Mouse (Mus musculus): ENCODE measurements around the gene Cldn13. TPM values are rescaled to one million over a fixed set of nuclear protein-coding genes. Genes with fewer than 3 reads are reported as not detected.

Gene Cldn13
- polyA plus RNA-seq, 1 experiment from 2014 or later, result not detected

DNA sequence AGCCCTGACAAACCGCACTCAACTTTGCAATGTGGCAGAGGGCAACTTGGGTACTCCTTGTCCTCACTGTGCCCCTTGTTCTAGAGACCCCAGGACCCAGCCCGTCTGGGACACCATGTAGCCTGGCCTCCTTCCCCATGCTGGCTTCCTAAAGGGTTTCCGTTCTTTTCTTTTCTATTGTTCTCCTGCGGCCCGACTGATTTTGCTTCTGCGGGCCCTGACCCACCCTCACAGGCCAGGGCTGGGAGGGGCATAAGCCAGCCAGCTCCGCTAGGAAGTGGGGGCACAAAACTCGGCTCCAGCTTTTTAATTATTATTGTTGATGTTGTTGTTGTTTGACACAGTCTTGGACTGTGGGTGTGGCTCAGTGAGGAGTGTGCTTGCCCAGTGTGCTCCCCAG, 23.8 kb downstream of the Cldn13 start:
- 67% methylated on average over 8 of the region's 8 CpGs for WGBS

DNA sequence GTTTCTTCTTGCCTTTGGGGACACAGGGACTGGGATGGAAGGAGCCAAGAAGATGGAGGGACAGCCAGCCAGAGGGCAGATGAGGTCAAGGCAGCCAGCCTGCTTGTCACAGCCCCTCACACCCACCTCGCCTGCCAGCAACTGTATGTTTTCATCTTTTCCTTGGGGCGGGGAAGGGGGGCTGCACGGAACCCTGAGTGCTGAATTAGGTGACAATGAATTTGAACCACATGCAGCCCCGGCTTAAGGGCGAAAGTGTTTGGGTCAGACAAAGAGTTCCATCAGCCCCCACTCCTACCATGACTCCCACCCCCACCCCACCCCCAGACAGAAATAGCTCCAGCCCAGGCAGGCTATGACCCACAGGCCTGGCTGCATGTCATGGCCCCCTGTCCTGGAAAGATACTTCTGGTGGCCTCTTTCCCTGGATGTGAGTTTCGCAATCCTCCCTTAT, 24.7 kb downstream of the Cldn13 start:
- Histone ChIP-seq H3K4me2 (ENCODE audit: low read length) (no peak overlapping the region), H3K4me1 (ENCODE audit: control insufficient read depth, insufficient read depth, low read length) (no peaks in the 10 kb centered on the region), H3K9me3 (ENCODE audit: control insufficient read depth, low read length) (no peaks in the 10 kb centered on the region), H3K36me3 (ENCODE audit: control insufficient read depth, insufficient read depth, low read length) (no peaks in the 10 kb centered on the region), H3K27ac (replicated peaks; ENCODE audit: low read depth, low read length) (no peak overlapping the region), H3K4me3 (replicated peaks; ENCODE audit: low read depth, low read length) (no peak overlapping the region), H3K9ac (replicated peaks; ENCODE audit: low read length) (no peak overlapping the region), H3K27me3 (ENCODE audit: control insufficient read depth, insufficient read depth, low read length) (no peaks in the 10 kb centered on the region)
- no peak for DNase-seq
- no peak for ATAC-seq (ENCODE audit: low FRiP score, low TSS enrichment)
- 84% methylated on average over 6 of the region's 6 CpGs for WGBS

More for the DNA sequence above, 23.8 kb downstream of the Cldn13 start:
- H3K9me3 ChIP-seq (ENCODE audit: control insufficient read depth, low read length), result no peaks in the 10 kb centered on the region
- H3K36me3 ChIP-seq (ENCODE audit: control insufficient read depth, insufficient read depth, low read length), result no peaks in the 10 kb centered on the region
- ATAC-seq (ENCODE audit: low FRiP score, low TSS enrichment) (no peak), DNase-seq (no peak)
- no peak overlapping the region for H3K4me3 ChIP-seq (replicated peaks; ENCODE audit: low read depth, low read length)
- H3K4me2 ChIP-seq (ENCODE audit: low read length), result no peak overlapping the region
- H3K9ac ChIP-seq (replicated peaks; ENCODE audit: low read length), result no peak overlapping the region
- no peak overlapping the region for H3K27ac ChIP-seq (replicated peaks; ENCODE audit: low read depth, low read length)
- no peaks in the 10 kb centered on the region for H3K27me3 ChIP-seq (ENCODE audit: control insufficient read depth, insufficient read depth, low read length)
- H3K4me1 ChIP-seq (ENCODE audit: control insufficient read depth, insufficient read depth, low read length), result no peaks in the 10 kb centered on the region

DNA sequence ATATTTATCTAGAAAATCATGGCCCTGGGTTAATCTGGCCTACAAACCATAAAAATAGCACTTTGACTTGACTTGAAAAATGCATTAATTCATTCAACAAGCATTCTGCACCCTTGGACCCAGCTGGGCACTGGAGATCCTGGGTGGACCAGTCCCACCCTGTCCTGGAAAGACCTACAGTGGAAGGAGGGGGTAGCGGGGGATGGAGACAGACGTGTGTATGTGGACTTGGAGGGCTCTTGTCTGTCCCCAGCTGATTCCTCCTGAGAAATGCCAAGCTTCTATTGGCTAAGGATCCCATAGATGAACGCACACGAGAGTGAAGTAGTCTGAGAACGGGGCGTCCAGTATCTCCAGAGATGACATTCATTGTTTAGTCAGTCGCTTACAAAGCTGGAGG, 26.8 kb downstream of the Cldn13 start:
- no peaks in the 10 kb centered on the region for H3K36me3 ChIP-seq (ENCODE audit: control insufficient read depth, insufficient read depth, low read length)
- no peaks in the 10 kb centered on the region for H3K9me3 ChIP-seq (ENCODE audit: control insufficient read depth, low read length)
- no peaks in the 10 kb centered on the region for H3K27me3 ChIP-seq (ENCODE audit: control insufficient read depth, insufficient read depth, low read length)
- DNase-seq, result no peak
- no peak overlapping the region for H3K9ac ChIP-seq (replicated peaks; ENCODE audit: low read length)
- 88% methylated on average over 7 of the region's 7 CpGs for WGBS
- H3K4me1 ChIP-seq (ENCODE audit: control insufficient read depth, insufficient read depth, low read length), result no peaks in the 10 kb centered on the region
- ATAC-seq (ENCODE audit: low FRiP score, low TSS enrichment), result no peak
- H3K4me3 ChIP-seq (replicated peaks; ENCODE audit: low read depth, low read length), result no peak overlapping the region
- H3K4me2 ChIP-seq (ENCODE audit: low read length), result no peak overlapping the region
- H3K27ac ChIP-seq (replicated peaks; ENCODE audit: low read depth, low read length), result no peak overlapping the region

DNA sequence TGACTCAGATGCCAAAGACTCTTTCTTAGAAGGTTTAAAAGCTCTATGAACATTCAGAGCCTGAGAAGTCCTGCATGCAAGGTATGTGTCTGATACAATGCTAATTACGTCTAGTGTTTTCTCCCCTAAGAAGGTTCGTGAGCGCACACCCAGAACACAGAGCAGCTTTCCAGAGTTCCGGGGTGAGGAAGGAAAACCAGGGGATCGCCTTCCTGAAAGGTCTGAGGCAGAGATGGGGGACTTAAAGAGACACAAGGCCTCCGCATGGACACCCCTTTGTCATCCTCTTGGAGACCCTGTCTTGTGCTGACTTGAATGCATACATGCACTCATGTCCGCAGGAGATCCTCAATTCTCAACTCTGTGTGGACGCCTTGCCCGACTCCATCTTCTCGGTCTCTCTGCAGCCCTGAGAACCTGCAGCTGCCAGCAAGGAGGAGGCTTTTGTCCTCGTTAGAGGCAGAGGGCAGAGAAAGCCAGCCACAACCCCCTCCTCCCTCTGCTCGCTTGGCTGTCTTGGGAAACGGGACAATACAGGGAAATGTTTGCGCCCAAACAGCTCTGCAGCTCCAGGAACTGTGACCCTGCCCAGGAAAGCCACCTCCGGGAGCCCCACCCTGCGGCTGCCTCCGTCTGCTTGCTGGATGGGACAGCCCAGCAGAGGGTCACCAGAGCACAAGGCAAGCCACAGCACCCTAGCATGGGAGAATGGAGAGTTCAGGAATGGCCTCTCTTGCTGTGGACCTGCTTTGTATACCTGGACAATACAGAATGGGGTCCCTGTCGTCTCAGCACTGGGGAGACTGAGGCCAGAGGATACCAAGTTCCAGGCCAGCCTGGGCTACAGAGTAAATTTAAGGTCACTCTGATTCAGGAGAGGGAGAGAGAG, 27.6 kb downstream of the Cldn13 start:
- no peaks in the 10 kb centered on the region for H3K9me3 ChIP-seq (ENCODE audit: control insufficient read depth, low read length)
- ATAC-seq (ENCODE audit: low FRiP score, low TSS enrichment) (no peak), DNase-seq (no peak)
- no peaks in the 10 kb centered on the region for H3K4me1 ChIP-seq (ENCODE audit: control insufficient read depth, insufficient read depth, low read length)
- no peak overlapping the region for H3K9ac ChIP-seq (replicated peaks; ENCODE audit: low read length)
- no peak overlapping the region for H3K27ac ChIP-seq (replicated peaks; ENCODE audit: low read depth, low read length)
- no peaks in the 10 kb centered on the region for H3K27me3 ChIP-seq (ENCODE audit: control insufficient read depth, insufficient read depth, low read length)
- H3K4me3 ChIP-seq (replicated peaks; ENCODE audit: low read depth, low read length), result no peak overlapping the region
- WGBS, result 52% methylated on average over 18 of the region's 18 CpGs
- H3K4me2 ChIP-seq (ENCODE audit: low read length), result no peak overlapping the region
- H3K36me3 ChIP-seq (ENCODE audit: control insufficient read depth, insufficient read depth, low read length), result no peaks in the 10 kb centered on the region

DNA sequence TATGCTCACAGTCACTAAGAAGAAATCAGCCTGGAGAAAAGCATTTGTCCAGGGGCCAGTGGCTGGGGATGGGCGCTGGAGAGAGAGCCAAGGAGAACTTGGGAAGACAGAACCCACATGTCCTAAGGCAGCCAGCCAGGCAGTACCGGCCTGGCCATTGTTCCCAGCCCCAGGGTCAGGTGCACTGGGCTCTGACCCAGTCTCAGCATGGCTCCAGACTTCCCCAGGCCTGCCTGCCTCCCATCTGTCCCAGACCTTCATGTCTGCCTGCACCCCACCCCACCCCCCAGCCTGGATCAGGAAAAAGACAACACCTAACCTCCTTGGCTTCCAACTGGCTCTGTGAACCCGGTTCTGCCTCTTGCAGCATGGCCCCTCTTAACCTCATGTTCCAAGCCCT, 32.2 kb downstream of the Cldn13 start:
- Histone ChIP-seq H3K27ac (replicated peaks; ENCODE audit: low read depth, low read length) (no peak overlapping the region), H3K4me3 (replicated peaks; ENCODE audit: low read depth, low read length) (no peak overlapping the region), H3K9ac (replicated peaks; ENCODE audit: low read length) (no peak overlapping the region), H3K4me1 (ENCODE audit: control insufficient read depth, insufficient read depth, low read length) (no peaks in the 10 kb centered on the region), H3K36me3 (ENCODE audit: control insufficient read depth, insufficient read depth, low read length) (no peaks in the 10 kb centered on the region), H3K9me3 (ENCODE audit: control insufficient read depth, low read length) (no peaks in the 10 kb centered on the region), H3K27me3 (ENCODE audit: control insufficient read depth, insufficient read depth, low read length) (no peaks in the 10 kb centered on the region), H3K4me2 (ENCODE audit: low read length) (no peak overlapping the region)
- DNase-seq, result no peak
- 59% methylated on average over 3 of the region's 3 CpGs for WGBS
- ATAC-seq (ENCODE audit: low FRiP score, low TSS enrichment), result no peak

DNA sequence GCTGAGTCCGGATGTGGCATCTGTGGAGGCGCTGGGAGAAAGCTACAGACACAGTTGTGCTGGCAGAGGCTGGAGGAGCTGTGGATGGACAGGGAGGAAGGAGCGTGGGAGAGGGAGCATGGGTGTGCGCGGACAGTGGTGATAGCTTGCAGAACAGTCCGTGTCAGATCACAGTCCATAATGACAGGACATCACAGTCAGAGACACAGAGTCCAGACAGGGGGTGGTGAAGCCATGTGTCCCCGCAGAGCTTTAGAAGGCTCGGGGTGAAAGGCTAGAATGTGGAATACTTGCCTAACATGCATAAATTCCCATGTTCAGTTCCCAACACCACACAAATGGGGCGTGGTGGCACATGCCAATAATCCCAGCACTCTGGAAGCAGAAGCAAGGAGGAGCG, 38.5 kb downstream of the Cldn13 start:
- Histone ChIP-seq H3K4me2 (ENCODE audit: low read length) (no peak overlapping the region), H3K36me3 (ENCODE audit: control insufficient read depth, insufficient read depth, low read length) (no peaks in the 10 kb centered on the region), H3K9me3 (ENCODE audit: control insufficient read depth, low read length) (no peaks in the 10 kb centered on the region), H3K27me3 (ENCODE audit: control insufficient read depth, insufficient read depth, low read length) (no peaks in the 10 kb centered on the region), H3K4me3 (replicated peaks; ENCODE audit: low read depth, low read length) (no peak overlapping the region), H3K4me1 (ENCODE audit: control insufficient read depth, insufficient read depth, low read length) (no peaks in the 10 kb centered on the region), H3K9ac (replicated peaks; ENCODE audit: low read length) (no peak overlapping the region), H3K27ac (replicated peaks; ENCODE audit: low read depth, low read length) (no peak overlapping the region)
- ATAC-seq (ENCODE audit: low FRiP score, low TSS enrichment) (no peak), DNase-seq (no peak)
- WGBS, result 83% methylated on average over 10 of the region's 10 CpGs

DNA sequence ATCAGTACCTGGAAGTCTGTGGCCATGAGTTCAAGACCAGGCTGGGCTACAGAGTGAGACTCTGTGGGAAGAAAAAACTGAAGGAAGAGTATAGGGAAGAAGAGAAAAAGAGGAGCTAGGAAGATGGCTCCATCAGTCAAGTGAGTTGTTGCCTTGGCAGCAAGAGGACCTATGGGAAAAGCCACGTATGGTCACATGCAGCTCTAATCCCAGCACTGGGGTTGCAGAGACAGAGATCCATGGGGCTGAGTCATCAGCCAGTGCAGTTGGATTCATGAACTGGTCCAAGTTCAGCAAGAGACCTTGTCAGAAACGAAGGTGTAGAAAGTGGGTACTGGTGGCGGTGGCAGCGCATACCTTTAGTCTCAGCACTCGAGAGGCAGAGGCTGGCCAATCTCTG, 40.1 kb downstream of the Cldn13 start:
- no peaks in the 10 kb centered on the region for H3K9me3 ChIP-seq (ENCODE audit: control insufficient read depth, low read length)
- no peak overlapping the region for H3K27ac ChIP-seq (replicated peaks; ENCODE audit: low read depth, low read length)
- no peak overlapping the region for H3K9ac ChIP-seq (replicated peaks; ENCODE audit: low read length)
- H3K4me1 ChIP-seq (ENCODE audit: control insufficient read depth, insufficient read depth, low read length), result no peaks in the 10 kb centered on the region
- H3K27me3 ChIP-seq (ENCODE audit: control insufficient read depth, insufficient read depth, low read length), result no peaks in the 10 kb centered on the region
- WGBS, result 89% methylated on average over 5 of the region's 5 CpGs
- no peak for DNase-seq
- H3K4me3 ChIP-seq (replicated peaks; ENCODE audit: low read depth, low read length), result no peak overlapping the region
- no peak overlapping the region for H3K4me2 ChIP-seq (ENCODE audit: low read length)
- no peak for ATAC-seq (ENCODE audit: low FRiP score, low TSS enrichment)
- H3K36me3 ChIP-seq (ENCODE audit: control insufficient read depth, insufficient read depth, low read length), result no peaks in the 10 kb centered on the region

DNA sequence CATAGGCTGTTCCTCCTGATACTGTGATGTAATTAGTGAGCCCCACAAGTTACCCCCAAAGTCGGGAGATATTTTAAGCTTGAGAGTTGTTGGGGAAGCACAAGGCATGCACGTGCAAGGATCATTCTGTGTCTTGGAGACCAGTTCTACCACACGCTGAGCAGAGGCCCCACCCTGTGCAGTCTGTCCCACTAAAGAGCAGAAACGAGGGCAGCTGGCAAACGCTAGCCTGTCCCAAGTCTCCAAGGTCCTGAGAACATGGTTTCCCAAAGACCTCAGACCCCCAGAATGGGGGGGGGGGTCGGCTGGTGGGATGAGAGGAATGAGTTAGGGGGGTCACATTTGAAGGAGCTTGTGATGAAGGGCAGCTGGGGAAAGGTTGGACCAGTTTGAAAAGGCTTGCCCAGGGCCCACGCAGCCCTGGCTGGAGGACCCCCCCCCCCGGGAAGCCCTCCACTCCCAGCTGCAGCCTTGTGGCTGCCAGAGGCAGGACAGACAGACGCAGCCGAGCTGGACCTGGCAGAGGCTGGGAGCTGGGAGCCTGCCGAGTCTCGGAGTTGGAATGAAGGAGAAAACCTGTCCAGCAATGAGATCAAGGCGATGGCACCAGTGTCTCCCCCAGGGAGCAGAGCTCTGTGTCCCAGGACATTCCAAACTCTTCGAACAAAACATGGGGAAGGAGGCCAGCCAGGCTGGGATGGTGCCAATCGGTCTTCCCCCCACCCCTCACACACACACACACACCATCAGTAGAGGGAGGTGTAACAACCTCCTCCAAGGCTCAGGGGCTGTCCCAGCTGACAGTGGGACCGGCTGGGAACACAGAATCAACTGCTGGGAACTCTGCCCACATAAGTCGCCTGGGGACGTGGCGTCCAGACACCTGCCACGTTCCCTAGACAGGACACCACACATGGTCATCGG, 41.1 kb downstream of the Cldn13 start:
- no peak overlapping the region for H3K4me2 ChIP-seq (ENCODE audit: low read length)
- DNase-seq (peak; percentile 12), ATAC-seq (ENCODE audit: low FRiP score, low TSS enrichment) (no peak)
- H3K4me3 ChIP-seq (replicated peaks; ENCODE audit: low read depth, low read length), result no peak overlapping the region
- H3K27ac ChIP-seq (replicated peaks; ENCODE audit: low read depth, low read length), result no peak overlapping the region
- WGBS, result 70% methylated on average over 21 of the region's 21 CpGs
- H3K27me3 ChIP-seq (ENCODE audit: control insufficient read depth, insufficient read depth, low read length), result no peaks in the 10 kb centered on the region
- no peaks in the 10 kb centered on the region for H3K4me1 ChIP-seq (ENCODE audit: control insufficient read depth, insufficient read depth, low read length)
- no peaks in the 10 kb centered on the region for H3K9me3 ChIP-seq (ENCODE audit: control insufficient read depth, low read length)
- no peaks in the 10 kb centered on the region for H3K36me3 ChIP-seq (ENCODE audit: control insufficient read depth, insufficient read depth, low read length)
- H3K9ac ChIP-seq (replicated peaks; ENCODE audit: low read length), result no peak overlapping the region
